Mouse (Mus musculus): ENCODE data around the gene Klra7.
A peak's percentile ranks its signal among the peaks of the same experiment; 100 is the strongest.
"Not testable (repeated sequence)": the region's sequence is repeated elsewhere in the genome, so short reads cannot be mapped to it uniquely, and the experiment has no call there.

Gene Klra7

GRCm38 (mm10) chr6:130233222-130233621, at the start of gene Klra7:
Gene Klra7 (minus strand): TSS chr6:130233322.
- no peak for DNase-seq (ENCODE audit: extremely low read depth, low read depth)

GRCm38 (mm10) chr6:130281828-130282227, 48.7 kb upstream of the Klra7 start, which contains the start of gene Klra10:
Gene Klra10 (minus strand): TSS chr6:130281928.
- DNase-seq (ENCODE audit: extremely low read depth, low read depth): not testable (repeated sequence)

- DNase-seq (ENCODE audit: extremely low read depth, low read depth): no peak
Observed at GRCm38 (mm10) chr6:130255326-130255725, 22.2 kb upstream of the Klra7 start.

- no peak for DNase-seq (ENCODE audit: extremely low read depth, low read depth)
Observed at GRCm38 (mm10) chr6:130237536-130237935, 4.4 kb upstream of the Klra7 start.

- peak; percentile 3 for DNase-seq (ENCODE audit: extremely low read depth, low read depth)
Observed at GRCm38 (mm10) chr6:130236635-130237034, 3.5 kb upstream of the Klra7 start.

GRCm38 (mm10) chr6:130197453-130197852, 35.7 kb downstream of the Klra7 start:
- not testable (repeated sequence) for DNase-seq (ENCODE audit: extremely low read depth, low read depth)

GRCm38 (mm10) chr6:130193012-130193411, 40.1 kb downstream of the Klra7 start, which contains the start of gene Klra9:
Gene Klra9 (minus strand): TSS chr6:130193112.
- DNase-seq (ENCODE audit: extremely low read depth, low read depth): not testable (repeated sequence)

Data from MEL-GATA-1-ER (cell line).